Mouse (Mus musculus): ENCODE data around the gene Hmgcs2. TPM values are rescaled to one million over a fixed set of nuclear protein-coding genes. Genes with fewer than 3 reads are reported as not detected.

The Hmgcs2 gene
- 9.9 and 16.3 TPM in 2 replicates for polyA plus RNA-seq (2015; fragmentation: Nextera tagmentation; extraction: Ambion mirVana)

GRCm38 (mm10) chr3:98280204-98280932 lies at the start of gene Hmgcs2:
Gene Hmgcs2 (plus strand): TSS chr3:98280435.
- peak; percentile 70; the same call in 1 of the 2 replicates for ATAC-seq (ENCODE audit: low read depth)
- 0 out of 2 replicates have a peak within 1 kb of the TSS, but pooled peaks have one; percentile 9 for H3K27ac ChIP-seq (replicated peaks)
- peak within 1 kb of the TSS; percentile 9; the same call in 1 of the 2 replicates for H3K4me3 ChIP-seq

GRCm38 (mm10) chr3:98233504-98233903 lies 46.7 kb upstream of the Hmgcs2 start:
- Histone ChIP-seq H3K4me2 (no peak overlapping the region), H3K27me3 (no peaks in the 10 kb centered on the region), H3K9ac (no peak overlapping the region), H3K9me3 (no peaks in the 10 kb centered on the region), H3K4me1 (replicated peaks) (no peaks in the 10 kb centered on the region), H3K4me3 (no peak overlapping the region), H3K36me3 (no peaks in the 10 kb centered on the region), H3K27ac (replicated peaks) (no peak overlapping the region)
- no peak for ATAC-seq (ENCODE audit: low read depth)

More at GRCm38 (mm10) chr3:98280204-98280932, at the start of gene Hmgcs2:
- Histone ChIP-seq H3K4me2 (peak within 1 kb of the TSS; percentile 30), H3K27me3 (no peaks in the 10 kb centered on the region), H3K4me1 (replicated peaks) (no peaks in the 10 kb centered on the region), H3K9me3 (no peaks in the 10 kb centered on the region), H3K36me3 (no peaks in the 10 kb centered on the region), H3K9ac (no peak within 1 kb of the TSS)
- 69% methylated on average over 14 of the region's 14 CpGs for WGBS

- Histone ChIP-seq H3K27me3 (no peaks in the 10 kb centered on the region), H3K36me3 (no peaks in the 10 kb centered on the region), H3K4me1 (replicated peaks) (no peaks in the 10 kb centered on the region), H3K4me3 (no peak overlapping the region), H3K27ac (replicated peaks) (no peak overlapping the region), H3K4me2 (no peak overlapping the region), H3K9me3 (no peaks in the 10 kb centered on the region), H3K9ac (no peak overlapping the region)
- WGBS, result 93% methylated on average over 6 of the region's 6 CpGs
- no peak for ATAC-seq (ENCODE audit: low read depth)
Observed at GRCm38 (mm10) chr3:98236266-98236665, 44.0 kb upstream of the Hmgcs2 start.

- no peak overlapping the region for H3K27ac ChIP-seq (replicated peaks)
- H3K9ac ChIP-seq, result no peak overlapping the region
- no peak overlapping the region for H3K4me3 ChIP-seq
- H3K4me1 ChIP-seq (replicated peaks), result no peaks in the 10 kb centered on the region
- ATAC-seq (ENCODE audit: low read depth), result no peak
- no peak overlapping the region for H3K4me2 ChIP-seq
- H3K9me3 ChIP-seq, result no peaks in the 10 kb centered on the region
- WGBS, result 46% methylated on average over 5 of the region's 5 CpGs
- no peaks in the 10 kb centered on the region for H3K36me3 ChIP-seq
- no peaks in the 10 kb centered on the region for H3K27me3 ChIP-seq
Observed at GRCm38 (mm10) chr3:98237240-98237639, 43.0 kb upstream of the Hmgcs2 start.

GRCm38 (mm10) chr3:98238150-98238549 lies 42.1 kb upstream of the Hmgcs2 start:
- ATAC-seq (ENCODE audit: low read depth), result no peak
- 48% methylated on average over 3 of the region's 3 CpGs for WGBS
- Histone ChIP-seq H3K4me1 (replicated peaks) (no peaks in the 10 kb centered on the region), H3K27ac (replicated peaks) (no peak overlapping the region), H3K9ac (no peak overlapping the region), H3K27me3 (no peaks in the 10 kb centered on the region), H3K4me3 (no peak overlapping the region), H3K9me3 (no peaks in the 10 kb centered on the region), H3K4me2 (no peak overlapping the region), H3K36me3 (no peaks in the 10 kb centered on the region)

GRCm38 (mm10) chr3:98242051-98242450 lies 38.2 kb upstream of the Hmgcs2 start:
- H3K9ac ChIP-seq, result no peak overlapping the region
- no peak overlapping the region for H3K4me2 ChIP-seq
- H3K36me3 ChIP-seq, result no peaks in the 10 kb centered on the region
- H3K27ac ChIP-seq (replicated peaks), result no peak overlapping the region
- H3K9me3 ChIP-seq, result no peaks in the 10 kb centered on the region
- 90% methylated on average over 3 of the region's 3 CpGs for WGBS
- no peak for ATAC-seq (ENCODE audit: low read depth)
- H3K4me1 ChIP-seq (replicated peaks), result no peaks in the 10 kb centered on the region; the same call in 1 of the 2 replicates
- no peak overlapping the region for H3K4me3 ChIP-seq
- H3K27me3 ChIP-seq, result no peaks in the 10 kb centered on the region

GRCm38 (mm10) chr3:98242458-98243037 lies 37.7 kb upstream of the Hmgcs2 start:
- Histone ChIP-seq H3K36me3 (no peaks in the 10 kb centered on the region), H3K27me3 (no peaks in the 10 kb centered on the region), H3K9ac (no peak overlapping the region), H3K27ac (replicated peaks) (no peak overlapping the region), H3K4me3 (no peak overlapping the region), H3K9me3 (no peaks in the 10 kb centered on the region), H3K4me1 (replicated peaks) (no peaks in the 10 kb centered on the region; the same call in 1 of the 2 replicates), H3K4me2 (no peak overlapping the region)
- ATAC-seq (ENCODE audit: low read depth), result no peak
- WGBS, result 67% methylated on average over 8 of the region's 8 CpGs

- no peak overlapping the region for H3K27ac ChIP-seq (replicated peaks)
- no peak overlapping the region for H3K9ac ChIP-seq
- no peak overlapping the region for H3K4me3 ChIP-seq
- H3K4me2 ChIP-seq, result no peak overlapping the region
- H3K36me3 ChIP-seq, result no peaks in the 10 kb centered on the region
- H3K4me1 ChIP-seq (replicated peaks), result no peaks in the 10 kb centered on the region; the same call in 1 of the 2 replicates
- no peaks in the 10 kb centered on the region for H3K27me3 ChIP-seq
- ATAC-seq (ENCODE audit: low read depth), result no peak
- 27% methylated on average over 8 of the region's 8 CpGs for WGBS
- H3K9me3 ChIP-seq, result no peaks in the 10 kb centered on the region
Observed at GRCm38 (mm10) chr3:98245892-98246291, 34.3 kb upstream of the Hmgcs2 start.

- WGBS, result 47% methylated on average over 7 of the region's 7 CpGs
- H3K36me3 ChIP-seq, result no peaks in the 10 kb centered on the region
- no peak overlapping the region for H3K27ac ChIP-seq (replicated peaks)
- no peak overlapping the region for H3K9ac ChIP-seq
- no peak overlapping the region for H3K4me2 ChIP-seq
- H3K9me3 ChIP-seq, result no peaks in the 10 kb centered on the region
- no peaks in the 10 kb centered on the region for H3K27me3 ChIP-seq
- no peak for ATAC-seq (ENCODE audit: low read depth)
- H3K4me3 ChIP-seq, result no peak overlapping the region
- H3K4me1 ChIP-seq (replicated peaks), result no peaks in the 10 kb centered on the region; the same call in 1 of the 2 replicates
Observed at GRCm38 (mm10) chr3:98246985-98247751, 33.1 kb upstream of the Hmgcs2 start.

- ATAC-seq (ENCODE audit: low read depth), result no peak
- Histone ChIP-seq H3K4me1 (replicated peaks) (no peaks in the 10 kb centered on the region; the same call in 1 of the 2 replicates), H3K9me3 (no peaks in the 10 kb centered on the region), H3K4me3 (no peak overlapping the region), H3K36me3 (no peaks in the 10 kb centered on the region), H3K9ac (no peak overlapping the region), H3K4me2 (no peak overlapping the region), H3K27ac (replicated peaks) (no peak overlapping the region), H3K27me3 (no peaks in the 10 kb centered on the region)
- 85% methylated on average over 2 of the region's 2 CpGs for WGBS
Observed at GRCm38 (mm10) chr3:98249378-98249777, 30.9 kb upstream of the Hmgcs2 start.

- Histone ChIP-seq H3K27me3 (no peaks in the 10 kb centered on the region), H3K9me3 (no peaks in the 10 kb centered on the region), H3K9ac (no peak overlapping the region), H3K4me1 (replicated peaks) (no peaks in the 10 kb centered on the region; the same call in 1 of the 2 replicates), H3K4me2 (no peak overlapping the region), H3K36me3 (no peaks in the 10 kb centered on the region), H3K4me3 (no peak overlapping the region), H3K27ac (replicated peaks) (no peak overlapping the region)
- no peak for ATAC-seq (ENCODE audit: low read depth)
- 86% methylated on average over 11 of the region's 11 CpGs for WGBS
Observed at GRCm38 (mm10) chr3:98249833-98250448, 30.3 kb upstream of the Hmgcs2 start.

GRCm38 (mm10) chr3:98254059-98254458 lies 26.2 kb upstream of the Hmgcs2 start:
- H3K9ac ChIP-seq, result no peak overlapping the region
- H3K36me3 ChIP-seq, result no peaks in the 10 kb centered on the region
- no peaks in the 10 kb centered on the region for H3K4me1 ChIP-seq (replicated peaks)
- H3K4me2 ChIP-seq, result no peak overlapping the region
- H3K9me3 ChIP-seq, result no peaks in the 10 kb centered on the region
- no peak for ATAC-seq (ENCODE audit: low read depth)
- H3K27ac ChIP-seq (replicated peaks), result no peak overlapping the region
- 83% methylated on average over 3 of the region's 3 CpGs for WGBS
- no peaks in the 10 kb centered on the region for H3K27me3 ChIP-seq
- H3K4me3 ChIP-seq, result no peak overlapping the region

All from neural tube, embryonic 13.5 days (tissue).